Mouse (Mus musculus): ENCODE measurements around the gene Dab1.

Gene Dab1

GRCm38 (mm10) chr4:104461106-104462011, 842.2 kb downstream of the Dab1 start:
- no peak for DNase-seq

- DNase-seq: no peak
These were observed 844.0 kb downstream of the Dab1 start for GRCm38 (mm10) chr4:104462932-104463780.

- no peak for DNase-seq
These were observed 844.6 kb downstream of the Dab1 start for GRCm38 (mm10) chr4:104463781-104464170.

GRCm38 (mm10) chr4:104465594-104465993, 846.4 kb downstream of the Dab1 start:
- DNase-seq: no peak

- no peak for DNase-seq
These were observed 849.5 kb downstream of the Dab1 start for GRCm38 (mm10) chr4:104468666-104469065.

GRCm38 (mm10) chr4:104472915-104473314, 853.8 kb downstream of the Dab1 start:
- DNase-seq: no peak

- DNase-seq: no peak
These were observed 857.7 kb downstream of the Dab1 start for GRCm38 (mm10) chr4:104476841-104477240.

- no peak for DNase-seq
These were observed 864.8 kb downstream of the Dab1 start for GRCm38 (mm10) chr4:104483948-104484347.

- DNase-seq: no peak
These were observed 878.1 kb downstream of the Dab1 start for GRCm38 (mm10) chr4:104497221-104497620.

- DNase-seq: no peak
These were observed 881.0 kb downstream of the Dab1 start for GRCm38 (mm10) chr4:104500112-104500511.

GRCm38 (mm10) chr4:104500646-104501045, 881.5 kb downstream of the Dab1 start:
- DNase-seq: no peak

GRCm38 (mm10) chr4:104501245-104501644, 882.1 kb downstream of the Dab1 start:
- no peak for DNase-seq

- no peak for DNase-seq
These were observed 885.8 kb downstream of the Dab1 start for GRCm38 (mm10) chr4:104504916-104505315.

GRCm38 (mm10) chr4:104509230-104509985, 890.2 kb downstream of the Dab1 start:
- no peak for DNase-seq

- no peak for DNase-seq
These were observed 892.7 kb downstream of the Dab1 start for GRCm38 (mm10) chr4:104511855-104512254.

- no peak for DNase-seq
These were observed 893.4 kb downstream of the Dab1 start for GRCm38 (mm10) chr4:104512513-104512912.

GRCm38 (mm10) chr4:104513622-104514021, 894.5 kb downstream of the Dab1 start:
- DNase-seq: no peak

GRCm38 (mm10) chr4:104514568-104515000, 895.4 kb downstream of the Dab1 start:
- peak; percentile 38 for DNase-seq

- no peak for DNase-seq
These were observed 896.5 kb downstream of the Dab1 start for GRCm38 (mm10) chr4:104515681-104516080.

- DNase-seq: no peak
These were observed 903.2 kb downstream of the Dab1 start for GRCm38 (mm10) chr4:104522324-104522723.

- no peak for DNase-seq
These were observed 904.6 kb downstream of the Dab1 start for GRCm38 (mm10) chr4:104523776-104524175.

GRCm38 (mm10) chr4:104529905-104530646, 910.9 kb downstream of the Dab1 start:
- DNase-seq: no peak
